Mouse (Mus musculus) liver, embryonic 14.5 days (tissue): Measurements from ENCODE around the gene Mfsd4b5. TPM values are rescaled to one million over a fixed set of nuclear protein-coding genes. Genes with fewer than 3 reads are reported as not detected.

Experiments
- ATAC-seq: fragments of 200-750 bp; cut with Nextera tagmentation; 2 replicates; pipeline ENCODE4 v1.8.0; 2017; ENCODE audit warnings: moderate number of reproducible peaks, mild to moderate bottlenecking, moderate library complexity; ENCODE audit not compliant: insufficient read depth
- DNase-seq, 3 experiments: peaks; one replicate each; pipeline ENCODE4 v3.0.0-alpha.2; 2012 to 2013; ENCODE audit warnings: low read depth in 3 of 3, low spot score in 3 of 3
- H3K27ac ChIP-seq: fragments of 300-500 bp; sonication (generic); 2 replicates; pipeline ENCODE4 v1.5.1; 2014; ENCODE audit warnings: moderate library complexity, mild to moderate bottlenecking, control low read depth, inconsistent platforms
- H3K27me3 ChIP-seq: fragments of 300-500 bp; sonication (generic); 2 replicates; pipeline ENCODE4 v1.6.1; 2014; ENCODE audit warnings: mild to moderate bottlenecking, low read length, moderate library complexity; ENCODE audit not compliant: control insufficient read depth, insufficient read depth
- H3K36me3 ChIP-seq: fragments of 300-500 bp; sonication (generic); replicated peaks from 2 replicates; pipeline ENCODE4 v1.6.1; 2014; ENCODE audit warnings: low read depth; ENCODE audit not compliant: control insufficient read depth, insufficient read depth
- H3K4me1 ChIP-seq, 2 experiments: fragments of 200-500 bp in 1 of 2; fragments of 300-500 bp in 1 of 2; sonication (generic) in 1 of 2; replicated peaks; 2 replicates each; pipeline ENCODE4 v1.6.1; 2012 to 2014; ENCODE audit warnings: antibody characterized with exemption in 1 of 2, inconsistent platforms in 1 of 2, low read length in 1 of 2; ENCODE audit not compliant: control insufficient read depth in 2 of 2, insufficient read depth in 2 of 2
- H3K4me2 ChIP-seq: fragments of 300-500 bp; sonication (generic); 2 replicates; pipeline ENCODE4 v1.6.1; 2014; ENCODE audit warnings: low read depth, mild to moderate bottlenecking, control low read depth, moderate library complexity
- H3K4me3 ChIP-seq, 2 experiments: fragments of 200-500 bp in 1 of 2; fragments of 300-500 bp in 1 of 2; sonication (generic) in 1 of 2; 2 replicates each; pipeline ENCODE4 v1.5.1; 2012 to 2014; ENCODE audit warnings: low read depth in 2 of 2, low read length in 2 of 2, mild to moderate bottlenecking in 2 of 2, control low read depth in 1 of 2, inconsistent platforms in 1 of 2, moderate library complexity in 1 of 2; ENCODE audit not compliant: insufficient read depth in 1 of 2
- H3K9ac ChIP-seq: fragments of 300-500 bp; sonication (generic); replicated peaks from 2 replicates; pipeline ENCODE4 v1.6.1; 2014; ENCODE audit warnings: mild to moderate bottlenecking, control low read depth, moderate library complexity
- H3K9me3 ChIP-seq: fragments of 300-500 bp; sonication (generic); 2 replicates; pipeline ENCODE4 v1.6.1; 2016; ENCODE audit warnings: low read length, mixed read lengths; ENCODE audit not compliant: control insufficient read depth
- CTCF ChIP-seq: IDR thresholded peaks from 2 replicates; pipeline ENCODE4 v1.5.1; 2016; ENCODE audit warnings: antibody characterized with exemption, low read depth, control low read depth
- EP300 ChIP-seq: IDR thresholded peaks from 2 replicates; pipeline ENCODE4 v1.6.1; 2016; ENCODE audit warnings: antibody characterized with exemption, low read depth
- WGBS: fragments of 180-500 bp; shearing (Covaris S2); extraction: QIAGEN DNeasy Blood & Tissue Kit; methylation state at CpG from one replicate; pipeline ENCODE4 v1.1.7; 2014; ENCODE audit not compliant: insufficient replicate concordance; 5-methylcytosine and 5-hydroxymethylcytosine counted together
- polyA plus RNA-seq, 2 experiments: library from polyadenylated mRNA; depleted of rRNA in 1 of 2; stranded (reverse) in 1 of 2; unstranded in 1 of 2; fragments of >200 nt; fragmentation: Nextera tagmentation in 1 of 2; extraction: Ambion mirVana in 1 of 2; gene quantifications; 2 replicates each; pipeline versions ENCODE4 v1.2.1 to v1.2.3; 2012 to 2014

The Mfsd4b5 gene
- polyA plus RNA-seq, 2 experiments: 0.04 to 0.15 TPM

DNA sequence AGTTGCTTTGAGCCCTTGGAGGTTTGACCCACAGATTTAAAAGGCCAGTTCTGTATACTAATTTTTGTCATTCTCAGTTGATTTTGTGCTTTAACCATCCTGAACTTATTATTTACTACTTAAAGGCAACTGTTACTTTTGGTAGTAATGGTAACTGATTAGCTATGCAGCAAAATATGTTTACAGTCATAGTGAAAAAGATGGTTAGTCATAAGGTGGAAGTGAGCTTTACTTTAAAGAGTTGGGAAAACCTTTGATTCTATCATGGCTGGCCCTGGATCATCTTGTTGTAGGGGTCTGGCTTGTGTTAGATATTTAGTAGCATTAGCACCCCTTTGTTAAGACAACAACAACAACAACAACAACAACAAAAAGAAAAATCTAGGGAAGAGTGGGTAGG lies 73.8 kb downstream of the Mfsd4b5 start:
- H3K36me3 ChIP-seq: no peaks in the 10 kb centered on the region
- H3K4me3 ChIP-seq: no peak overlapping the region
- DNase-seq (no peak), ATAC-seq (no peak)
- no peaks in the 10 kb centered on the region for H3K27me3 ChIP-seq
- H3K4me1 ChIP-seq: no peaks in the 10 kb centered on the region
- no peak overlapping the region for H3K9ac ChIP-seq
- no peak for TF ChIP-seq EP300
- no peak for TF ChIP-seq CTCF
- H3K4me2 ChIP-seq: no peak overlapping the region
- H3K27ac ChIP-seq: no peak overlapping the region
- no peaks in the 10 kb centered on the region for H3K9me3 ChIP-seq

DNA sequence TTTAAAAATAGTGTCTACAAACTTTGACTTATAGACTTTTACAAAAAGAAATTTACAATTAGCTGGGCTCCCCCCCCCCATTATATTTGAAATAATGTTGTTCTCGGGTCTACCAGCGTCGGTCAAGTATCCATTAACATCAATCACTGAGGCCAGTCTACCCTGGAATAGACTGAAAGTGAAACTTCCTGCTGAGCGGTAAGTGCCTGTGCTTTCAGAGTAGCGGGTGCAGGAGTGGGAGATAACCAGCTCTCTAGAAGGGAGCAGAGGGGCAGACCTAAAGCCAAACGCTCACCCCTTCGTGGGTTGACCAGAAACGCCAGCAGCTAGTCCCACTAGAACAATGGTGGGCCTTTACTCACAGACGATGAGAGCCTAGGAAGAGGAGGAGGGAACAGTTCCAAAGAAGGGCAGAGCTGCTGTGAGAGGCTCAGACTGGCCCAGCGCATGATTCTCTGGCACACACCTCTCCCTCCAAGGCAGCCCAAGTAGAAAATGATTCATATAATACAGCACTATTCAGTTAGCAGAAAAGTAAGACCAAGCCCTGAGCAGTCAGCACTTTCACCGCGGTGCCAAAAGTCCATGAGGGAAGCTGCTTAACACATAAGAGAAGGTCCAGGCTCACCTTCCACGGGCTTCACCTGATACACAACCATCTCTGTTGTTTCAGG lies 77.5 kb downstream of the Mfsd4b5 start:
- Histone ChIP-seq H3K4me2 (no peak overlapping the region), H3K27me3 (no peaks in the 10 kb centered on the region), H3K9me3 (no peaks in the 10 kb centered on the region), H3K36me3 (no peaks in the 10 kb centered on the region), H3K27ac (no peak overlapping the region), H3K4me3 (no peak overlapping the region), H3K4me1 (no peaks in the 10 kb centered on the region), H3K9ac (no peak overlapping the region)
- DNase-seq: no peak
- no peak for ATAC-seq
- WGBS: 53% methylated on average over 13 of the region's 13 CpGs
- TF ChIP-seq EP300 (no peak), CTCF (no peak)

Other genes starting within 250 kb of the Mfsd4b5 start
- 1.9 and 2.2 TPM in 2 replicates for gene Mfsd4b4, start 87.4 kb downstream of the Mfsd4b5 start, polyA plus RNA-seq (2012; rRNA removed)
- gene Mfsd4b4, start 87.4 kb downstream of the Mfsd4b5 start, polyA plus RNA-seq (2014; fragmentation: Nextera tagmentation; extraction: Ambion mirVana): 1.1 and 1.2 TPM in 2 replicates
- gene Mfsd4b2, start 59.7 kb downstream of the Mfsd4b5 start, polyA plus RNA-seq (2012; rRNA removed): 0.04 TPM in 1 of 2 replicates, not detected in the other
- gene Mfsd4b2, start 59.7 kb downstream of the Mfsd4b5 start, polyA plus RNA-seq (2014; fragmentation: Nextera tagmentation; extraction: Ambion mirVana): not detected in 2 replicates
- gene Mfsd4b3, start 26.5 kb downstream of the Mfsd4b5 start, polyA plus RNA-seq (2012; rRNA removed): 1.2 and 1.4 TPM in 2 replicates
- 2.3 TPM in 2 replicates for gene Mfsd4b3, start 26.5 kb downstream of the Mfsd4b5 start, polyA plus RNA-seq (2014; fragmentation: Nextera tagmentation; extraction: Ambion mirVana)
- 0.22 and 0.41 TPM in 2 replicates for gene Mfsd4b1, start 38.6 kb upstream of the Mfsd4b5 start, polyA plus RNA-seq (2012; rRNA removed)
- 0.34 and 0.60 TPM in 2 replicates for gene Mfsd4b1, start 38.6 kb upstream of the Mfsd4b5 start, polyA plus RNA-seq (2014; fragmentation: Nextera tagmentation; extraction: Ambion mirVana)
- 32.8 and 33.8 TPM in 2 replicates for gene Slc16a10, start 155.6 kb upstream of the Mfsd4b5 start, polyA plus RNA-seq (2012; rRNA removed)
- gene Slc16a10, start 155.6 kb upstream of the Mfsd4b5 start, polyA plus RNA-seq (2014; fragmentation: Nextera tagmentation; extraction: Ambion mirVana): 63.5 and 69.3 TPM in 2 replicates